Mouse (Mus musculus) cerebellum, postnatal 4 days (tissue): ENCODE measurements at regions not wholly inside any gene's neighbourhood (a gene's known extent, or its start where the extent isn't known, plus 50 kb on each side); places are given as distances from the start of the nearest gene placed in this dataset.
A peak's percentile ranks its signal among the peaks of the same experiment; 100 is the strongest.

Source experiments
- DNase-seq, 2 experiments: peaks; one replicate each; pipeline ENCODE4 v3.0.0; 2022; ENCODE audit warnings: low spot score in 2 of 2, mixed read lengths in 1 of 2

- no peak for DNase-seq
Observed at GRCm38 (mm10) chr2:169237321-169237720, 281.9 kb upstream of the Zfp64 start.

GRCm38 (mm10) chr2:169234368-169235070 is 279.1 kb upstream of the Zfp64 start:
- no peak for DNase-seq

GRCm38 (mm10) chr2:169233151-169234123 is 278.1 kb upstream of the Zfp64 start:
- no peak for DNase-seq

- no peak for DNase-seq
Observed at GRCm38 (mm10) chr2:169222264-169222663, 266.9 kb upstream of the Zfp64 start.

DNA sequence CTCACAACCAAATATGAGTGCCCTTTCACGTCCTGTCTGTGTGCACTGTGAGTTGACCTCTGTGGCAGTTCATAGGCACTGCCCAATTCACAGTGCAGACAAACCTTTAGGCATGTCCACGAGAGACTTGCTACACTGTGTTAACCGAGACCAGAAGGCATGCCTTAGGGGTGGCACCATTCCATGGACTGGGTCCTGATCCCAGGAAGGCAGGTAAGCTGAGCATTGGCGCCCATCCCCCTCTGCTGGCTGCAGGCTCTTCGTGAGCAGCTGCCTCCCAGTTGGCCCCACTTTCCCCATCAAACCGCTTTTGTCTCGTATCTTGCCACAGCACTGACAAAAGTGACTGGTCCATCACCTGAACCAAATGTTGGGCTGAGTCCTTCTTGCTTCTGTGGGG is 265.8 kb upstream of the Zfp64 start:
- peak in 1 of 2 experiments; percentile 10 for DNase-seq

GRCm38 (mm10) chr2:169215546-169216043 is 260.2 kb upstream of the Zfp64 start:
- DNase-seq, result no peak

DNA sequence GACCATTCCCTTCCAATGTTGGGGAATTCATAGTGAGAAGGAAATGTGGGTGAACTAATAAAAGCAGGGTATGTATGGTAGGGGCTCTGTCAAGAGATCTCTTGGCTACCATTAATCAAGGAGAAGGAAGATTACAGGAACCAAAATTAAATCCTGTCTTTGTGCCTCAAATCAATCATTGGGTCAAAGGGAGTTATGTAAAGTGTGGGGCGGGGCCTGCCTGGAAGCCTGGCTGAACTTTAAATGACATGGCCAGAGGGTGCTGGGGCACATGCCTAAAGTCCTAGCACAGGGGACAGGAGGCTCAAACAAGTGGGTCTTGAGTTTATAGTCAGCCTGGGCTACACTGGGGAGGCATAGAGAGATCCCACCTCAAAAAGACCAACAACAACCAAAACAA is 259.0 kb upstream of the Zfp64 start:
- DNase-seq, result no peak

DNA sequence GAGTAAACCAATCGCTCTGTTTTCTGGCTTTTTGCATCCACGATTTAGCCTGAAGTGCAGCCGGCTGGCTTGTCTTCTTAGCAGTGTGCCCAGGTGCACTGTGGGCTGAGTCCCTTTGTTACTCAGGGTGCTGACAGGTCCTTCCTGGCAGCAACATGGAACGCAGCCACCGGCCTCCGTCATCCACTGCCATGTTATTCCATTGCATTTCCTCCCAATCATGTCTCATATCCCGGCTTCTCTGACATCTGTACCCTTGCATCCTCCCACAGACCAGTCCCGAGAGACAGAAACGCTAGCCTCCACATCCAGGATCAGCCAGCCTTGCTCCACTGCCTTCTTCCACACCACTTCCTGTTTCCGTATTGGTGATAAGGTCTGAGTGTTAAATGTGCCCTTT is 257.9 kb upstream of the Zfp64 start:
- no peak for DNase-seq

DNA sequence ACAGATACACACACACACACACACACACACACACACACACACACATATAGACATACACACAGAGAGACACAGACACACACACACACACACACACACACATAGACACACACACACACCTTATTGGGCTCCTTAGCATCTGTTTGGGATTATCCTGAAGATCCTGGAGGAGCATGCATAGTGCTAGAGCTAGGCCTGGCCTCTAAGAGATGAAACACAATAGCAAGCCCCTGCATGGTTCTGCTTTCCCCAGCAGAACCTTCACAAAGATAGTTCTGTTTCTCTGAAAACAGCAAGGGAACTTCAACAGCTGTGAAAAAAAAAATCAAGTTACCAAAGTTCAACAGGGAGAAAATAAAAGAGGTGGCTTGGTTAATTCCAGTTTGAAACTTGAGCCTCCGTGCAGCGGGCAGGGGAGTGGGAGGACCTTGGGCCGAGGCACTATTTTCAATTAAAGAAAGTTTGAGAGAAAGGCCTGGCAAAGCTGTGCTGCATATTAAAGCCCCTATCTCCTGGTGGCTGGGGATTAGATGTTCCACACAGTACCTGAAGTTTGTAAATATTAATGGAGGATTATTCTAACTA is 257.4 kb upstream of the Zfp64 start:
- no peak for DNase-seq

DNA sequence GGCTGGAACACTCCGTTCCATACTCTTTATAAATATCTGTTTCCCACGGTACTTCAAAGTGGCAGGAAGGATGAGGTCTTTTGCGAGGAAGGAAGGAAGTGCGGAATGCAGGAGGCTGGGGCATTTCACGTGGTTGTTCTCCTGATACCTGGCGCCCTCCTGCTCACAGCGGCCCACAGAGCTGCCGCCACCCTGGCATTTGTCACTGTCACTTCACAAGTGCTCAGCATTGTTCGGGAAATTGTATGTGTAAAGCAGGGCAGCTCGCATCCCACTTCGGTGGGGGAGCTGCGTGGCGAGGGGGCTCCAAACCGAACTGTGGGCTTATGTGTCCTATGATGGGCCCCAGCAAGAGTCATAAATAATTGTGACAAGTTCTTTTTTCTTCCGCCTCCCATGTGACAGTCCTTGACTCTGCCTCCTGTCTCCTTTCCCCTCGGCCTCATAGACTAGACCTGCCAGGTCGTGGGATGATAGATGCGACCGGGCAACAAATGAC is 248.9 kb upstream of the Zfp64 start:
- no peak for DNase-seq

GRCm38 (mm10) chr2:169191974-169192373 is 236.6 kb upstream of the Zfp64 start:
- DNase-seq, result no peak

DNA sequence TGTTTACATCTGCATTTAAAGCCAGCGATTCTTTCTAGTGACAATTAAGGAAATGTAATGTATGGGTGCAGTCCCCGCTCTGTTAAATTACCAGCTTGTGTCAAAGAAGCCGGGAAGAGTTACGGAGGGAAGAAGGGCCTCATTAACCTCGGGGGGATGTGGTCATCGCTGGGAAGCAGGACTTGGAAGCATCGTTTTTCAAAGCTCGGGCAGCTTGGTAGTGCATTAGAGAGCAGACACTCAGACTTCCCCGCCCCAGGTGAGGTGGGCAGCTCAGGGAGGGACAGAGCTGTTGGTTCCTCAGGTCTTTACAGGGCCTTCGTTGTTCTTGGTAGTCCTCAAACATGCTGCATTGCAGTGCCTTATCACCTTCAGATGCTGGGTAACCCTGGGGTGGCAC is 236.1 kb upstream of the Zfp64 start:
- DNase-seq, result no peak

GRCm38 (mm10) chr2:169177565-169177964 is 222.2 kb upstream of the Zfp64 start:
- DNase-seq, result no peak

GRCm38 (mm10) chr2:169168795-169169194 is 213.4 kb upstream of the Zfp64 start:
- DNase-seq, result no peak

- DNase-seq, result no peak
Observed at GRCm38 (mm10) chr2:169168376-169168775, 213.0 kb upstream of the Zfp64 start.

DNA sequence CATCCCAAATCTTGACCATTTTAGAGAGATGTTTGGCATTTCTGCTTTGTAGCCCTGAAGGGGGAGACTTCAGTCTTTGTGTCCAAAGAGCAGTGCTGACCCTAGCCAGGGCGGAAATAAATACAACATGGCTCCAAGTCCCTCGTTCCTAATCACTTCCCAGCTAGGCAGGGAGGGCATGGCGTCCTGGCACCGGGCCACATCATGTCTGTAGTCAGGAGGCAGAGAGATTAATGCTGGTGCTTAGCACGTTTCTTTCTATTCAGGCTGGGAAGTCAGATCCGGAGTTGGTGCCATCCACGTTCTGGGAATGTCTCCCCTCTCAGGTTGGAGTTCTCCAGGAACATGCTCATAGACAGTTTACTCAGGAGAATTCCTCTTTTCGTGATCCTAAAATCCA is 206.3 kb upstream of the Zfp64 start:
- peak in 1 of 2 experiments; percentile 19 for DNase-seq

DNA sequence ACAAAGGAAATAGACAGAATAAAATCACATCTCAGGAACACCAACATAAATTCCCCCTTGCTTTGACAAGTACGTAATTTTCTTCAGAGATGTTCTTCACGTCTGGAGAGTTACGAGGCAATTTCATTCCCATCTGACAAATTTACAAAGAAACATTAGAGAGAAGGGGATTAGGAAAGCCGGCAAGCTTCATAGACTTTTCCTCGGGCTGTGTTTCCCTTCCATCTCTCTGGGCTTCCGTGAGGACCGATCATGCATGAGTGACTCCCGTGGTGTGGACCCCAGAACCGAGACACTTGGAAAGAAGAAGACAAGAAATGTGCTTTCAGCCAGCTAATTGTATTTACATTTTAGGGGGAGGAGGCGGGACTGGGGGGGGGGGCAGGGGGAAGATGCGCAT is 203.4 kb upstream of the Zfp64 start:
- no peak for DNase-seq

DNA sequence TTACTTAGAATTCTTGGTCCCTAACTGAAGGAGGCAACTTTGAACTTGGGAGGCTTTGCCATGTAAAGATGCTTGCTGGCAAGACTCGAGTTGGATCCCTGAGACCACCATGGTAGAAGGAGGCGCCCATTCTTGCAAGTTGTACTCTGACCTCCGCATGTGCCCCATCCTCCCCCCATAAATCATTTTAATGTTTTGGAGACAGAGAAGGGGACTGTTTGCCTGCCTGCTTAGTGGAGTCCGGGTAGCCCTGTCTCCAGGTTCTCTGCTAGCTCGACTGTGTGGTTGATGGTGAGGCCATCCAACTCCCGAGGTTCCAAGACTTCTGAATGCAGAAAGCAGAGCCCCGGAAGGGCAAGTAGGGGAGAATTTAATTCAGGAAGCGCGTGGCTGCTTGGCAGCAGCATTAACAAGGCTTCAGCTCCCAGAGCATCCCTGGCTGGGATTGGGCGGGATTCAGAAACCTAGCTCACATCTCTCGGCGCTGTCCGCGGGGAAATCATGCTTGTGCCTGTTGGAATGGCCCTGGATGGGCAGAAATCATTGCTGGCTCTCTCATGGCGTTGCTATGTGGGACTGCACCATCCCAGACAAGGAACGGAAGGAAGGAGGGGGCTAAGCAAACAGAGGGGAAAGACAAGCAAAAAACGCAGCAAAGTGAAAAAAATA is 202.8 kb upstream of the Zfp64 start:
- DNase-seq, result peak in 1 of 2 experiments; percentile 10

GRCm38 (mm10) chr2:169156908-169157307 is 201.5 kb upstream of the Zfp64 start:
- DNase-seq, result no peak

DNA sequence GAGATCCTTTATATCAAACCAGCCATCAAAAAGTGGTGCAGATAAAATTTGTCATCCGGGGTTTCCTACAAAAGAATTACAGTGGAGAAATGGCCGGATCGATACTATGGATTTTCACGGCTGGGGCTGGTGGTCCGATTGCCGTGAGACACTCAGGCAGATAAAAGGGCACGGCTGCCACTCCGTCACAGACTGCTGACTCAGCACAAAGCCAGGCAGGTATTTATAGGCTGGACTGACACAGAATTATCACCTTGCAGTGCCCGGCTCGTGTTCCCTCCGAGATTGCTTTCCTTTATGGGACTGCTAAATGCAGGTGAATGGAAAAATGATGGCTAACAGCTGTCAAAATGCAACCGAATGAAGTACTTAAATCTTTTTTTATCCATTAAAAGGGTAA is 199.5 kb upstream of the Zfp64 start:
- no peak for DNase-seq

GRCm38 (mm10) chr2:169147655-169148054 is 192.3 kb upstream of the Zfp64 start:
- DNase-seq, result no peak

DNA sequence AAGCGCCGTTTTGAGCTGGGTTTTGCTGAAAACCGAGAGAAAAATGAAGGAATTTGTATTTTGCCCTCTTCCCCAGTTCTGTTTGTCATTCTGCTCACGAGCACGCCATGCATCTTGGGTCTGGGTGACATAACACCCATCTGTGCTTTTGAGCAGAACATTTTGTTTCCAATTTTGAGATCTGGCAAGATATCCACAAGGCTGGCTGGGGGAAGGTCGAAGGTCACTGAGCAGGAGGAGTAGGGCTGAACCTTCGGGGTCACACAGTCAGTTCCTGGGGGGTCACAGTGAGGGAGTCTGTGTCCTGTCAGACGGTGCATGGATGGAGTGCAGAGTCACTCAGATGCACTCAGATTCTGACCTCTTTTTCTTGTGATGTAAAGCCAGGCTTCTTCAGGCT is 186.8 kb upstream of the Zfp64 start:
- no peak for DNase-seq
